In the genomic region with DNA sequence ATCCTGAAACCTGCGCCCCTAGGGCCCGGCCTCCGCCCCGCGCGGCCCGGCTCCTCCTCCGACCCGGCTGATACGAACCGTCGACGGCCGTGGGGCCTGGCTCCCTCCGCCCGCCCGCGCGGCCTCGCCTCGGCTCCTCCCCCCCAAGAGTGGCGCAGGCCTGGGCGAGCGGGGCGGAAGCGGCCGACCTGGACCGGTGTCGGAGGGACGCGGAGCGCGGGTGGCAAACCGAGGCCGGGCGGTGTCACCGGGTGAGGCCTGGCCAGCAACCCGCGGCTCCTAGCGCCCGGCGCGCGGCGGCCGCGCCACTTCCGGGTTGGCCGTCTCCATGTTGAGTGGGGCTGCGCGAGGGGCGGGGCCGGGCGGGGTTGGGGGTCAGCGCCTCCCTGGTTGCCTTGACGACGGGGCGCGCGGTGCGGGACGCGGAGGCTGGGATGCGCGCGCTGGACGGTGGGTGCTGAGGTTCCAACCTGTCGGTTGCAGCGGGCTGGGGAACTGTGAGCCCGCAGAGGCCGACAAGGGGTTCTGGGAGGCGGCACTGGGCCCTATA, we compare ENCODE assay signal across 8 mouse cellular contexts. TPM values are rescaled to one million over a fixed set of nuclear protein-coding genes. Genes with fewer than 3 reads are reported as not detected.
DNase-seq lines count a peak whose midpoint lies in the region; ATAC-seq and TF ChIP-seq lines count a peak whose summit lies in the region.

Rab11fip2 (minus strand) TSS at position 333 of the 550 bp plus-strand sequence.

- no peaks in the 10 kb centered on the region for H3K4me1 ChIP-seq in ES-Bruce4 (ENCODE audit: control insufficient read depth, insufficient read depth, low read length)
- H3K4me1 ChIP-seq in forebrain, embryonic 13.5 days, result peaks cover 36% of the 10 kb centered on the region
- peaks cover 4% of the 10 kb centered on the region for H3K4me1 ChIP-seq in liver, embryonic 16.5 days (ENCODE audit: control insufficient read depth, low read depth, low read length)
- H3K4me1 ChIP-seq in neural tube, embryonic 12.5 days, result 0 out of 2 replicates have a peak, but pooled peaks cover 2% of the 10 kb centered on the region
- H3K4me1 ChIP-seq in stomach, postnatal 0 days (replicated peaks; ENCODE audit: control insufficient read depth, insufficient read depth), result no peaks in the 10 kb centered on the region

- no peak for TF ChIP-seq POLR2A in ES-Bruce4 (IDR thresholded peaks at IDR 0.05; ENCODE audit: insufficient read depth, low read length)

- no peak for TF ChIP-seq EP300 in ES-Bruce4 (IDR thresholded peaks at IDR 0.05; ENCODE audit: insufficient read depth, low read depth, low read length)
- no peak for TF ChIP-seq EP300 in stomach, postnatal 0 days (optimal IDR thresholded peaks at IDR 0.05)

- no peak within 1 kb of the TSS for H3K27ac ChIP-seq in ES-Bruce4 (ENCODE audit: insufficient read depth, low read length)
- H3K27ac ChIP-seq in forebrain, embryonic 13.5 days, result peak within 1 kb of the TSS; percentile 90
- peak within 1 kb of the TSS; percentile 93 for H3K27ac ChIP-seq in liver, embryonic 16.5 days (ENCODE audit: low read length)
- H3K27ac ChIP-seq in neural tube, embryonic 12.5 days, result peak within 1 kb of the TSS; percentile 86
- H3K27ac ChIP-seq in stomach, postnatal 0 days (replicated peaks), result peak within 1 kb of the TSS; percentile 92

- H3K27me3 ChIP-seq in ES-Bruce4 (ENCODE audit: control insufficient read depth, insufficient read depth, low read length, poor library complexity, severe bottlenecking), result no peaks in the 10 kb centered on the region; the same call in 1 of the 2 replicates
- no peaks in the 10 kb centered on the region for H3K27me3 ChIP-seq in forebrain, embryonic 13.5 days
- no peaks in the 10 kb centered on the region for H3K27me3 ChIP-seq in liver, embryonic 16.5 days (ENCODE audit: control insufficient read depth, insufficient read depth, low read depth, low read length)
- H3K27me3 ChIP-seq in neural tube, embryonic 12.5 days (replicated peaks), result no peaks in the 10 kb centered on the region
- no peaks in the 10 kb centered on the region for H3K27me3 ChIP-seq in stomach, postnatal 0 days (ENCODE audit: control insufficient read depth, insufficient read depth, low read length)

- DNase-seq in c-Kit-positive CD71-positive TER-119-positive erythroid progenitor cells, embryonic 14.5 days (ENCODE audit: low spot score), result peak; percentile 72
- DNase-seq in heart, postnatal 10 days, result peak; percentile 89 to 91
- peak; percentile 32 for DNase-seq in large intestine, adult 2 months (ENCODE audit: low read depth, low spot score)
- DNase-seq in stomach, postnatal 0 days (ENCODE audit: low spot score), result peak; percentile 93

- H3K9ac ChIP-seq in ES-Bruce4 (ENCODE audit: low read depth, poor library complexity, severe bottlenecking), result peak within 1 kb of the TSS; percentile 93
- H3K9ac ChIP-seq in forebrain, embryonic 13.5 days, result peak within 1 kb of the TSS; percentile 95
- H3K9ac ChIP-seq in liver, embryonic 16.5 days (ENCODE audit: low read depth, low read length), result peak within 1 kb of the TSS; percentile 91
- H3K9ac ChIP-seq in neural tube, embryonic 12.5 days, result peak within 1 kb of the TSS; percentile 92
- H3K9ac ChIP-seq in stomach, postnatal 0 days (ENCODE audit: low read length), result peak within 1 kb of the TSS; percentile 94

- no peaks in the 10 kb centered on the region for H3K36me3 ChIP-seq in ES-Bruce4 (ENCODE audit: control insufficient read depth, insufficient read depth, low read length, poor library complexity, severe bottlenecking)
- H3K36me3 ChIP-seq in forebrain, embryonic 13.5 days (ENCODE audit: poor library complexity, severe bottlenecking), result no peaks in the 10 kb centered on the region
- H3K36me3 ChIP-seq in liver, embryonic 16.5 days (ENCODE audit: control insufficient read depth, insufficient read depth), result no peaks in the 10 kb centered on the region
- no peaks in the 10 kb centered on the region for H3K36me3 ChIP-seq in neural tube, embryonic 12.5 days
- no peaks in the 10 kb centered on the region for H3K36me3 ChIP-seq in stomach, postnatal 0 days (ENCODE audit: control insufficient read depth, insufficient read depth, low read length)

- H3K4me3 ChIP-seq in ES-Bruce4 (ENCODE audit: low read depth, low read length), result peak within 1 kb of the TSS; percentile 84
- peak within 1 kb of the TSS; percentile 83 for H3K4me3 ChIP-seq in forebrain, embryonic 13.5 days
- H3K4me3 ChIP-seq in liver, embryonic 16.5 days (ENCODE audit: low read depth, low read length), result peak within 1 kb of the TSS; percentile 81
- peak within 1 kb of the TSS; percentile 89 for H3K4me3 ChIP-seq in neural tube, embryonic 12.5 days
- H3K4me3 ChIP-seq in stomach, postnatal 0 days (ENCODE audit: low read depth, low read length), result peak within 1 kb of the TSS; percentile 85

- under 1% methylated on average over 63 of the region's 72 CpGs for WGBS in forebrain, embryonic 13.5 days
- WGBS in large intestine, adult 2 months, result 2% methylated on average over 67 of the region's 72 CpGs
- under 1% methylated on average over 64 of the region's 72 CpGs for WGBS in liver, embryonic 16.5 days (ENCODE audit: insufficient replicate concordance)
- WGBS in neural tube, embryonic 12.5 days, result under 1% methylated on average over 71 of the region's 72 CpGs
- WGBS in stomach, postnatal 0 days, result 0% methylated on average over 29 of the region's 72 CpGs

- peak within 1 kb of the TSS; percentile 66 for H3K4me2 ChIP-seq in forebrain, embryonic 13.5 days
- H3K4me2 ChIP-seq in liver, embryonic 16.5 days (ENCODE audit: low read depth, low read length), result peak within 1 kb of the TSS; percentile 91
- peak within 1 kb of the TSS; percentile 69 for H3K4me2 ChIP-seq in neural tube, embryonic 12.5 days (replicated peaks)
- H3K4me2 ChIP-seq in stomach, postnatal 0 days (replicated peaks; ENCODE audit: low read depth), result peak within 1 kb of the TSS; percentile 72

- intact Hi-C loops in heart, postnatal 10 days (cut with DNase I), result loop anchor here (2.0 to 10.0 kb wide), 4 partner anchors 124 to 489 kb away; partner anchors contain the start of genes Emx2 and Fam204a

- peak; percentile 96 for ATAC-seq in forebrain, embryonic 13.5 days
- ATAC-seq in liver, embryonic 16.5 days (ENCODE audit: low read depth), result peak; percentile 97
- ATAC-seq in neural tube, embryonic 12.5 days (ENCODE audit: low FRiP score, low read depth), result peak; percentile 99
- peak; percentile 98 for ATAC-seq in stomach, postnatal 0 days (ENCODE audit: low FRiP score, low TSS enrichment)

- TF ChIP-seq CTCF in ES-Bruce4 (IDR thresholded peaks at IDR 0.05; ENCODE audit: low read depth, low read length), result no peak
- TF ChIP-seq CTCF in stomach, postnatal 0 days (IDR thresholded peaks at IDR 0.05; ENCODE audit: low read depth), result no peak

- H3K9me3 ChIP-seq in ES-Bruce4 (replicated peaks; ENCODE audit: control insufficient read depth, insufficient read depth, low read length, poor library complexity, severe bottlenecking), result no peaks in the 10 kb centered on the region
- H3K9me3 ChIP-seq in forebrain, embryonic 13.5 days (replicated peaks), result no peaks in the 10 kb centered on the region
- H3K9me3 ChIP-seq in liver, embryonic 16.5 days (replicated peaks; ENCODE audit: control insufficient read depth, low read length), result no peaks in the 10 kb centered on the region
- H3K9me3 ChIP-seq in neural tube, embryonic 12.5 days, result no peaks in the 10 kb centered on the region
- H3K9me3 ChIP-seq in stomach, postnatal 0 days (ENCODE audit: control insufficient read depth, low read length), result no peaks in the 10 kb centered on the region

RNA-seq across cellular contexts. Expression of gene Rab11fip2, which starts in this region (rescaled TPM):
- 9.7 and 11.6 TPM in 2 replicates for polyA plus RNA-seq in ES-Bruce4 (2011; ENCODE audit: insufficient read depth, insufficient read length, low read depth, missing spikeins)
- polyA plus RNA-seq in forebrain, embryonic 13.5 days (2015; fragmentation: Nextera tagmentation; extraction: Ambion mirVana), result 10.3 and 11.0 TPM in 2 replicates
- total RNA-seq in heart, postnatal 10 days (2021), result 10 to 100 TPM; 10.9 to 12.5 TPM
- polyA plus RNA-seq in large intestine, adult 2 months (2012; rRNA removed), result 0.94 and 1.1 TPM in 2 replicates
- polyA plus RNA-seq in liver, embryonic 16.5 days (2015; fragmentation: Nextera tagmentation; extraction: Ambion mirVana), result 0.49 and 0.63 TPM in 2 replicates
- polyA plus RNA-seq in neural tube, embryonic 12.5 days (2016; fragmentation: Nextera tagmentation; extraction: Ambion mirVana), result 5.4 and 5.8 TPM in 2 replicates
- polyA plus RNA-seq in stomach, postnatal 0 days (2015; fragmentation: Nextera tagmentation; extraction: Ambion mirVana), result 2.2 and 2.9 TPM in 2 replicates

Comparison
In these comparisons a context has a peak if more than half of its experiments do, and no peak if none do; other contexts are left out.
1. Peak in ATAC-seq, H3K4me3 ChIP-seq, H3K27ac ChIP-seq, H3K9ac ChIP-seq and H3K4me2 ChIP-seq in liver, embryonic 16.5 days; RNA of the gene not detected or under 1 TPM.
2. DNase-seq: peak in every context shown above with its lines; median percentile 93 in stomach, postnatal 0 days; 90 in heart, postnatal 10 days; 72 in c-Kit-positive CD71-positive TER-119-positive erythroid progenitor cells, embryonic 14.5 days; 32 in large intestine, adult 2 months.